Mouse (Mus musculus) testis, adult 2 months (tissue): Measurements from ENCODE around the gene Car6. TPM values are rescaled to one million over a fixed set of nuclear protein-coding genes. Genes with fewer than 3 reads are reported as not detected.
A peak's percentile ranks its signal among the peaks of the same experiment; 100 is the strongest.

ENCODE experiments used
- H3K27ac ChIP-seq: fragments of 200-500 bp; 2 replicates; pipeline ENCODE4 v1.5.1; 2012; ENCODE audit warnings: low read depth, low read length; ENCODE audit not compliant: control insufficient read depth, insufficient read depth
- H3K27me3 ChIP-seq: fragments of 200-500 bp; 2 replicates; pipeline ENCODE4 v1.6.1; 2012; ENCODE audit warnings: mild to moderate bottlenecking, low read length, moderate library complexity; ENCODE audit not compliant: control insufficient read depth, insufficient read depth
- H3K36me3 ChIP-seq: fragments of 200-500 bp; 2 replicates; pipeline ENCODE4 v1.6.1; 2012; ENCODE audit warnings: mild to moderate bottlenecking, low read length; ENCODE audit not compliant: control insufficient read depth, insufficient read depth
- H3K4me1 ChIP-seq: fragments of 200-500 bp; 2 replicates; pipeline ENCODE4 v1.6.1; 2012; ENCODE audit warnings: low read length; ENCODE audit not compliant: control insufficient read depth, insufficient read depth
- H3K4me3 ChIP-seq: fragments of 200-500 bp; 2 replicates; pipeline ENCODE4 v1.5.1; 2012; ENCODE audit warnings: low read depth, mild to moderate bottlenecking, low read length, moderate library complexity, mixed read lengths; ENCODE audit not compliant: control insufficient read depth
- CTCF ChIP-seq: fragments of 200-500 bp; IDR thresholded peaks from 2 replicates; pipeline ENCODE4 v1.5.1; 2012; ENCODE audit warnings: low read depth, mild to moderate bottlenecking, inconsistent platforms, low read length, moderate library complexity; ENCODE audit not compliant: control insufficient read depth, insufficient read depth, insufficient replicate concordance
- POLR2A ChIP-seq: fragments of 200-500 bp; IDR thresholded peaks from 2 replicates; pipeline ENCODE4 v1.6.1; 2012; ENCODE audit warnings: low read depth, mild to moderate bottlenecking, inconsistent platforms, low read length, moderate library complexity; ENCODE audit not compliant: control insufficient read depth
- polyA plus RNA-seq: library from polyadenylated mRNA; depleted of rRNA; stranded (reverse); fragments of >200 nt; gene quantifications from 2 replicates; pipeline ENCODE4 v1.2.3, GENCODE M21; 2012

Car6 gene
- polyA plus RNA-seq, 1 experiment = 0.10 TPM

- Histone ChIP-seq H3K27ac (peak overlapping the region; percentile 94), H3K27me3 (no peaks in the 10 kb centered on the region), H3K36me3 (no peaks in the 10 kb centered on the region; the same call in 1 of the 2 replicates), H3K4me3 (peak overlapping the region; percentile 94), H3K4me1 (peaks cover 16% of the 10 kb centered on the region)
- TF ChIP-seq POLR2A = no peak
- TF ChIP-seq CTCF = no peak
Measured at GRCm38 (mm10) chr4:150236031-150236430, 34.9 kb upstream of the Car6 start.

- Histone ChIP-seq H3K27ac (no peak overlapping the region), H3K4me3 (no peak overlapping the region), H3K36me3 (no peaks in the 10 kb centered on the region; the same call in 1 of the 2 replicates), H3K27me3 (no peaks in the 10 kb centered on the region), H3K4me1 (peaks cover 20% of the 10 kb centered on the region)
- TF ChIP-seq CTCF = no peak
- no peak for TF ChIP-seq POLR2A
Measured at GRCm38 (mm10) chr4:150235585-150235984, 34.5 kb upstream of the Car6 start.

- H3K4me3 ChIP-seq = no peak overlapping the region
- no peak for TF ChIP-seq POLR2A
- TF ChIP-seq CTCF = no peak
- peaks cover 27% of the 10 kb centered on the region for H3K4me1 ChIP-seq
- no peak overlapping the region for H3K27ac ChIP-seq
- H3K27me3 ChIP-seq = no peaks in the 10 kb centered on the region
- H3K36me3 ChIP-seq = no peaks in the 10 kb centered on the region
Measured at GRCm38 (mm10) chr4:150234599-150235327, 33.6 kb upstream of the Car6 start.

GRCm38 (mm10) chr4:150231871-150232270, 30.7 kb upstream of the Car6 start:
- no peak for TF ChIP-seq POLR2A
- TF ChIP-seq CTCF = no peak
- Histone ChIP-seq H3K4me1 (peaks cover 19% of the 10 kb centered on the region), H3K4me3 (no peak overlapping the region), H3K27ac (no peak overlapping the region), H3K27me3 (no peaks in the 10 kb centered on the region), H3K36me3 (no peaks in the 10 kb centered on the region)

- peaks cover 21% of the 10 kb centered on the region for H3K4me1 ChIP-seq
- peak overlapping the region; percentile 62 for H3K27ac ChIP-seq
- no peaks in the 10 kb centered on the region for H3K36me3 ChIP-seq
- TF ChIP-seq CTCF (no peak), POLR2A (no peak)
- H3K27me3 ChIP-seq = no peaks in the 10 kb centered on the region
- H3K4me3 ChIP-seq = no peak overlapping the region
Measured at GRCm38 (mm10) chr4:150230460-150231407, 29.6 kb upstream of the Car6 start.

GRCm38 (mm10) chr4:150229747-150230390, 28.7 kb upstream of the Car6 start:
- Histone ChIP-seq H3K27ac (no peak overlapping the region), H3K4me3 (no peak overlapping the region), H3K27me3 (no peaks in the 10 kb centered on the region), H3K36me3 (no peaks in the 10 kb centered on the region), H3K4me1 (peaks cover 21% of the 10 kb centered on the region)
- TF ChIP-seq CTCF (no peak), POLR2A (no peak)
